Mouse (Mus musculus) layer of hippocampus, postnatal 10 days (tissue): Measurements from ENCODE around the gene Gm10837. TPM values are rescaled to one million over a fixed set of nuclear protein-coding genes. Genes with fewer than 3 reads are reported as not detected.

ENCODE experiments used
- DNase-seq, 2 experiments: peaks; one replicate each; pipeline ENCODE4 v3.0.0; 2021; ENCODE audit warnings: low spot score in 2 of 2
- total RNA-seq, 2 experiments: library from RNA; stranded (reverse); gene quantifications; 2 replicates each; pipeline ENCODE4 v1.2.3; 2021

Gene Gm10837
- total RNA-seq, 2 experiments from 2014 or later, result not detected

- DNase-seq, result peak; percentile 20 to 49
These were observed 12.3 kb upstream of the Gm10837 start for GRCm38 (mm10) chr14:122477971-122478573.

- DNase-seq, result peak; percentile 45 to 50
These were observed 11.8 kb upstream of the Gm10837 start for GRCm38 (mm10) chr14:122478574-122479011.

DNA sequence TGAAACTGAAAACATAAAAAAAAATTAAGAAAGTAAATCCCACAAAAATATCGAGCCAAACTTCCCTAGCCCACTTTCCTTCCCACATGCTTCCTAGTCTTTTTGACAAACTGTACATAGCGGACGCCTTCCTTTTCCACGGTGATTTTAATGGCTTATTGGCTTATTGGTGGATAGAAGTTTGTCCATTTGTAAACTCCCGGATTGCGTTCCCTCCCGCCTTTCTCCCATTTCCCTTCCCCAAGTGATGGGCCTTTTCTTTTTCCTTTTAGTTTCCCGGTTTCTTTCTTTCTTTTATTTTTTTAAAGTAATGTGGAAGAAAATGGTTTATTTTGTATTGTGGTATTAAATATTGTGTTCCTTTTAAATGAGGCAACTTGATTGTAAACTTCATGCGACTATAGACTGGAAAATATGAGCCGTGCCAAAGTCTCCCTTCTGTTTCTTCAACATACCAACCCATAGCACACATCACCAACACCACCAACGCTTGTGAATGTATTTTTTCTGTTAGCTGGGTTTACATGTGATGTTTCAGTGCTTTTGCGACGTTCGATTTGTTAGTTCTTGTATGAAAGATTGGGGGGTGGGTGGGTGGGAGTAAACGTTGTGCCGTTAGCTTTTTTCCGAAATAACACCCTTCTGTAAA is 10.8 kb upstream of the Gm10837 start:
- DNase-seq, result peak in 1 of 2 experiments; percentile 20

GRCm38 (mm10) chr14:122480355-122480754 is 10.0 kb upstream of the Gm10837 start:
- DNase-seq, result no peak

DNA sequence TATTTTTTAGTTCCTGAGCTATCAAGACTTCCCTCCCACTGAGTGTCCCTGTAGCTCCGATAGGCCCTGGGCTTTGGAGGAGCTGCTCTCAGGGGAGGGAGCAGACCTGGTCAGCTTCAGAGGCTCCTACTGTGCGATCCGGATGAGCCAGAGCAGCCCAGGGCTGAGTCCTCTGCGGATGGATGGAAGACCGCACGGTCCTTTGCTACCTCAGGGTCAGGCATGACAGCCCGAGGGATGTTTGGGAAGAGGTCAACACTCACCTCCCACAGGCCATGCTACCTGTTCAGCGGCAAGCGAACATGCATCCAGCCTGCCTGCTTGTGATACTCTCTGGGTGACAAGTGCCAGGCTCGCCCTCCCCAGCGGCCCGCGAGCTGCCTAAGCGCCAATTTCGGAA is 9.2 kb upstream of the Gm10837 start:
- peak; percentile 27 to 44 for DNase-seq

DNA sequence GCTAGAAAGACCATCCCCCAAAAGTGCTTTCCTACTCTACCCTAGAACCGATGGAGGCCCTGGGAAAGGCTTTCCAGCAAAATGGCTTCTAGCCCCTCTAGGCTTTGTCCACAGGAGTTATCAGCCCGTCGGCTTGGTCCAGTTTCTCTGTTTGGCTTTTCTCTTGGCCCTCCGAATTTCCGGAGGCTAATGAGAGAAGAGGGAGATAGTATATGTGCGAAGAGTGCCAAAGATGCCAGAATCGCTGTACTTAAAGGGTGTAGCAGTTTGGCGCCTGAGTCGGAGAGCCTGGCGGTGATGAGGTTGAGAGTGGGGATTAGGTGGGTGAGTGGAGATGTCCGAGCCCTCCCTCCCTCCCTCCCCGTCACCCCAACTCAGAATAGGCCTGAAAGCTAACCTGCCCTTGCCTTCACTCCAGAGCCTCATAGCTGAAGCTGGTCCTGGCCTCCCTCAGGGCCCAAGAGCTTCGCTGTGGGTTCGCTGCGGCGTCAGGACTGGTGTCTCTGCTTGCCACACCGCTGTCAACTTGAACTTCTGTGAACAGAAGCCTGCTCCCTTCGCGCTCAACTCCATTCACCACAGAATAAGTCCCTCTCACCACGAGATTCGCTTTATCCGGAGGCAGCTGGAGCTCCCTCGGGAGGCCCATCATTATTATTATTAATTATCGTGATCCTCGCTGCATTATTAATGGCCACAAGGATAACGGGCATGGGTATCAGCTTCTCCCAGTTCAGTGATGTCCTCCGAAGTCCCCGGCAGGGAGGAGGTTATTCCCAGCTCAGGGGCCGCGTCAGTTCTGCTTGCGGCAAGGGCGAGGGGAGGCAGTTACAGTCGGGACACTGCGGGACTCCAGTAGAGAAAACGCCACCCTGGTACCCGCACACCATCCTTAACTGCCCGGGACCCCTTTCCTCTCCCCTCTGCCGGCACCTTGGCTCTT is 8.0 kb upstream of the Gm10837 start:
- DNase-seq, result peak; percentile 22 to 34

GRCm38 (mm10) chr14:122483024-122483385 is 7.4 kb upstream of the Gm10837 start:
- DNase-seq, result peak in 1 of 2 experiments; percentile 17

DNA sequence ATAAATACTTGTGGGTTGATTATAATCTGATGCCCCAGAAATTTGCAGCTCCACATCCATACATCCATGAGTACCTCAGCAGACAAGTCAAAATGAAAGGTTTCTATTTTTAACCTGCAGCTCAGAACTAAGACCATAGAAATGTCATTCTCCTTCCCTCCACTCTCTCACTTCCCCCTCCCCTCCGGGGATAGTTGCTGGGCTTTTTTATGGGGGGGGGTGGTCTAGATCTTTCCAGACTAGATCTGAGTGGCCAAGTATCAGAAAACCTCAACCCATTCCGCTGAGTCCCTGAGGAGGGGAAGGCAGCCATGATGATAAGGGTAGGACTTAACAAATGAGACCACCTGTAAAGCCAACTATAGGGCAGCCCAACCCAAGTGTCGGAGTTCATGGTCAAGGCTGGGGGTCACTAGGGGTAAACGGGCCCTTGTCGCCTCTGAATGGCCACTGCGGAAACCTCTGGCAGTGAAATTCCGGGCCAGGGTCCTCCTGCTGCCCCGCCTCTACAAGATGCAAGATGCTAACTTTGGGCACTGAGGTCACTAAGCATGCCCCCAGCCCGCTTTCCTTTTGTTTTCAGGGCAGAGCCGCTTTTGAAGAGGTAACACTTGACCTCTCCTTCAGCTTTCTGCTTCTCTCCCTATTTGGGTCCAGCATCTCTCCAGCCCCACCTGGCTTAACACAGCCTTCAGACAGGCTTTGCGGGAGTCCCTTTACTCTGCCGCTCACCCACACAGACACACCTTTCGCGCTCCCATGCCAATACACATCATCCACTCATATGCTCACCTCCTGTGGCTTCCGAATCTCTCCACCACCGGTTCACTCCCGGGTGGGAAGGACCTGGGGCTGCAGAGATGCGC is 6.6 kb upstream of the Gm10837 start:
- peak in 1 of 2 experiments; percentile 16 for DNase-seq

GRCm38 (mm10) chr14:122484458-122484843 is 5.9 kb upstream of the Gm10837 start:
- DNase-seq, result no peak

- peak; percentile 24 to 37 for DNase-seq
These were observed 5.4 kb upstream of the Gm10837 start for GRCm38 (mm10) chr14:122484844-122485551.

- no peak for DNase-seq
These were observed 4.7 kb upstream of the Gm10837 start for GRCm38 (mm10) chr14:122485635-122486181.

DNA sequence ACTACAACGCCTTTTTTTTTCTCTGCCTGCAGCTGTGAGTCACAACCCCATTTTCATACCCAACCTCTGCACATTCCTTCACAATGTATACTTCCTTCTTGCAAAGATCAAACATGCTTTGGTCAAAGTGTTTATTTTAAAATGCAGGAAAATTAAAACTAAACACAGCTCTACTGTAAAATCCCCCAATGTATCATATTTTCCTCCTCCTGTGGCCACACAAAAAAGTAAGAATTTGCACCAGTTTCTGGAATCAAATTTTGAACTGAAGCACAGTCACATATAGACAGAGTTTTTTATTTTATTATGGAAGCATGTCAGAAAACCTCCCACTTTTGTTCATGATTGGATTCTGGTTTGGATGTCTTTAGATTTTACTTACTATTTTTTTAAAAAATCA is 3.8 kb upstream of the Gm10837 start:
- no peak for DNase-seq

DNA sequence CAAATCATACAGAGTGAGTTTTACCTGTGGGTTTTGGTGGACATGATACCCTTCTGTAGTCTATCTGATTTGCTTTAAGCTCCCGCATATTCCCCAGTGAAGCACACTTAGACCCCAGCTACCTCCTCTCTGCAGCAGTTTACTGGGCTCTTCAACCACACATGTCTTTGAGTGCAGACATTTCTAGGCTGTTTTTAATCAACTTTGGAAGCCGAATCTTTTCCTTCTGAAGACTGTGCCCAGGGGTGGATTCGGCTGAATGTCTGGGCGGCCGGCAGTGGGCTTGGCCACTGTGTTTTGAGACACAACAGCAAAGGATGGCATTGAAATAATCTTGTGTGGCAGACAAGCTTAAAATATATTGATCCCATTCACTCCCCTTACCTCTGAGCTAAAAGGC is 3.0 kb upstream of the Gm10837 start:
- DNase-seq, result no peak

GRCm38 (mm10) chr14:122489041-122489440 is 1.3 kb upstream of the Gm10837 start:
- DNase-seq, result no peak

DNA sequence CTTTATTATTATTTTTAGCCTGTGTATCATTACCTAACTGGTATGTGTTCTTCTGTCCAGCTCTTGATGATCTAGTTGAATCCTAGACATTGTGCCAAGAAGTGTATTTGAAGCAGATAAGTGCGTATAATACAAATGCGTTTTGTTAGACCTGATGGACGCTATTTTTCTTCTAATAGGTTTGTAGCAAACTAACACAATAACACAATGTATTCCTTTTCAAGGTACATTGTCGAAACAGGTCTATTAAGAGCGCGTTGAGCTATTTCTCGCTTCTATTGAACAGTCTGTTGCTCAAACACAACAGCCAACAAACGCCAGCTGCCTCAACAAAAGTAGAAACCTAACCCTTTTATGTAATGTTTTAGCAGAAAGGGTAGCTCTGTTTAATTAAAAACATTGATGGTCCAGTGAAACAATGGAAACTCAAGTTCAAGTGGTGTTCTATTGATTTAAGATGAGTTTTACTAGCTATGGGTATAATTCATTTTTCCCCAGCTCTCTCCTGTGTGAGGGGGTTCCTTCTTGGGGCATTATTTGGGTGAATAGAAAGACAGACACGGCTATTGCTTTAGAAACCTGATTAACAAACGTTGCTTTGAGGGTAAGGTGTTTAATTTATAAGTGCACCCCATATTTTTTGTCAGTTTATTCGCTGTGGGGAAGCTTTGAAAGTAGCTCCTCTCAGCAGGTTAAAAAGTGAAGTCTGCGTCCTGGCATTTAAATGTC is 536 bp upstream of the Gm10837 start:
- no peak for DNase-seq

DNA sequence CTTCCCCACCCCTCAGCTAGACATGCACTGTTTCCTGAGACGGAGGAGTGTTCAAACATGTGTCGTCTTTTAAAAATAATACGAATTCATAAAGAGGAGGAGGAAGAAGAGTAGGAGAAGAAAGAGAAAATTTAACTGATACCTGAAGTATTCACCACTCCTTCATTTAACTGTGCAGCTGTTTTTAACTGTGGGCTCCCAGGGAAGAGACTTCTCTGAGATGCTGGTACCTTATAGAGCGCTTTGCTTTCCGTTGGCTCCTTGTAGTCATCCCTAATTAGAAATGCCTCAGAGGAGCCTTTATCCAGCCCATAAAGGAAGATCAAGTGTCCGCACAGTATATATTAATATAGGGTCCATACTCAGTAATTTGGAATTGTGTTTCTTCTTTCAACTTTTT is 1.1 kb downstream of the Gm10837 start:
- no peak for DNase-seq

DNA sequence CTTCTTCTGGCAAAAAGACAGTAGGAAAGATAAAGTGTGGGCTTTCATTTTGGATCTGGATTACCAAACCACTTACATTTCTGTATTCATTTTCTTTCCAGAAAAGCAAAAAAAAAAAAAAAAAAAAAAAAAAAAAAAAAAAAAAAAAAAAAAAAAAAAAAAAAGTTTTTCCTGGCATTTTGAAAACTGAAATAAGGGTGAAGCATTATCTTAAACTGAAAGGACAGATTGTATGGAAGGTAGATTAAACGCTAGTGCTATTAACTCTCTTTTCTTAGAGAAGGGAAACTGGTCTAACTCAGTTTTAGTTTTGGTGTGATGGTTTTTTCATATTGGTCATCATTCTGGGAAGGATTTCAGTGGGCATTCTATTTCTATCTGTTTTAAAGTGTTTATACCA is 1.6 kb downstream of the Gm10837 start:
- DNase-seq, result no peak

GRCm38 (mm10) chr14:122509058-122509457 is 18.7 kb downstream of the Gm10837 start:
- no peak for DNase-seq

GRCm38 (mm10) chr14:122511519-122511918 is 21.1 kb downstream of the Gm10837 start:
- no peak for DNase-seq
